Mouse (Mus musculus): ENCODE data around the gene Rab3b.

- TF ChIP-seq CTCF (IDR thresholded peaks at IDR 0.05) (no peak), EP300 (IDR thresholded peaks at IDR 0.05) (no peak)
Observed at GRCm38 (mm10) chr4:108843336-108843735, 35.5 kb upstream of the Rab3b start.
